ENCODE assay signal across 8 mouse cellular contexts in genomic region chr10:81025047-81025621, GRCm38 (mm10). TPM values are rescaled to one million over a fixed set of nuclear protein-coding genes. Genes with fewer than 3 reads are reported as not detected.
A peak's percentile ranks its signal among the peaks of the same experiment; 100 is the strongest.
DNase-seq lines count a peak whose midpoint lies in the region; ATAC-seq and TF ChIP-seq lines count a peak whose summit lies in the region.

No protein-coding gene starts in this region.

- H3K9ac ChIP-seq in kidney, embryonic 14.5 days (ENCODE audit: low read depth, low read length), result peak overlapping the region; percentile 28; the same call in 1 of the 2 replicates
- peak overlapping the region; percentile 67 for H3K9ac ChIP-seq in forebrain, embryonic 14.5 days (ENCODE audit: low read length)
- H3K9ac ChIP-seq in liver, embryonic 15.5 days, result no peak overlapping the region

- H3K4me2 ChIP-seq in kidney, embryonic 14.5 days (replicated peaks; ENCODE audit: low read depth, low read length), result peak overlapping the region; percentile 52
- H3K4me2 ChIP-seq in forebrain, embryonic 14.5 days (ENCODE audit: low read length), result peak overlapping the region; percentile 72
- peak overlapping the region; percentile 42 for H3K4me2 ChIP-seq in liver, embryonic 15.5 days

- peak; percentile 46; the same call in 1 of the 2 replicates for TF ChIP-seq POLR2A in brain, embryonic 14.5 days (IDR thresholded peaks at IDR 0.05; ENCODE audit: borderline replicate concordance, extremely low read depth, insufficient read depth, insufficient read length, poor library complexity, severe bottlenecking)

- no peak for DNase-seq in kidney, adult 9 months
- peak; percentile 24 for DNase-seq in brain, embryonic 14.5 days (ENCODE audit: low read depth)
- no peak for DNase-seq in forebrain, embryonic 14.5 days (ENCODE audit: low spot score)
- DNase-seq in thymus, postnatal 14 days, result no peak
- DNase-seq in spleen, postnatal 10 days (ENCODE audit: low spot score in 2 of 2), result no peak
- DNase-seq in T-cell, adult 2 months (ENCODE audit: low spot score), result no peak

- no peak for TF ChIP-seq CTCF in brain, embryonic 14.5 days (IDR thresholded peaks at IDR 0.05; ENCODE audit: borderline replicate concordance, extremely low read depth, insufficient read depth, insufficient read length)

- no peak overlapping the region for H3K27ac ChIP-seq in kidney, embryonic 14.5 days (ENCODE audit: low read depth, low read length)
- H3K27ac ChIP-seq in forebrain, embryonic 14.5 days (ENCODE audit: low read depth, low read length), result no peak overlapping the region
- H3K27ac ChIP-seq in liver, embryonic 15.5 days (replicated peaks), result no peak overlapping the region

- 0 out of 2 replicates have a peak, but pooled peaks cover 7% of the 10 kb centered on the region for H3K4me1 ChIP-seq in kidney, embryonic 14.5 days (ENCODE audit: control insufficient read depth, insufficient read depth, low read length)
- 0 out of 2 replicates have a peak, but pooled peaks cover 8% of the 10 kb centered on the region for H3K4me1 ChIP-seq in forebrain, embryonic 14.5 days (ENCODE audit: control insufficient read depth, insufficient read depth, low read length)
- peaks cover 5% of the 10 kb centered on the region for H3K4me1 ChIP-seq in liver, embryonic 15.5 days (replicated peaks)

- H3K36me3 ChIP-seq in kidney, embryonic 14.5 days (ENCODE audit: control insufficient read depth, insufficient read depth, low read length), result no peaks in the 10 kb centered on the region
- H3K36me3 ChIP-seq in forebrain, embryonic 14.5 days (ENCODE audit: control insufficient read depth, insufficient read depth, low read length), result peaks cover 6% of the 10 kb centered on the region
- H3K36me3 ChIP-seq in liver, embryonic 15.5 days (replicated peaks), result no peaks in the 10 kb centered on the region

- H3K4me3 ChIP-seq in kidney, embryonic 14.5 days (ENCODE audit: low read length), result peak overlapping the region; percentile 29
- H3K4me3 ChIP-seq in forebrain, embryonic 14.5 days (ENCODE audit: low read depth, low read length), result peak overlapping the region; percentile 44
- peak overlapping the region; percentile 10; the same call in 1 of the 2 replicates for H3K4me3 ChIP-seq in liver, embryonic 15.5 days (replicated peaks)

- 0 out of 2 replicates have a peak, but pooled peaks have one; percentile 38 for ATAC-seq in kidney, embryonic 14.5 days (ENCODE audit: low FRiP score, low TSS enrichment)
- ATAC-seq in forebrain, embryonic 14.5 days, result peak; percentile 68
- ATAC-seq in liver, embryonic 15.5 days (ENCODE audit: insufficient read depth), result no peak

- H3K9me3 ChIP-seq in kidney, embryonic 14.5 days (ENCODE audit: control insufficient read depth, low read length), result no peaks in the 10 kb centered on the region
- H3K9me3 ChIP-seq in forebrain, embryonic 14.5 days (replicated peaks; ENCODE audit: control insufficient read depth, low read length), result no peaks in the 10 kb centered on the region
- no peaks in the 10 kb centered on the region for H3K9me3 ChIP-seq in liver, embryonic 15.5 days (replicated peaks)

- WGBS in kidney, embryonic 14.5 days, result 2% methylated on average over 43 of the region's 43 CpGs
- WGBS in forebrain, embryonic 14.5 days, result 2% methylated on average over 21 of the region's 43 CpGs
- 2% methylated on average over 43 of the region's 43 CpGs for WGBS in liver, embryonic 15.5 days (ENCODE audit: insufficient replicate concordance)

- H3K27me3 ChIP-seq in kidney, embryonic 14.5 days (ENCODE audit: control insufficient read depth, insufficient read depth, low read length), result peaks cover 26% of the 10 kb centered on the region
- no peaks in the 10 kb centered on the region; the same call in 1 of the 2 replicates for H3K27me3 ChIP-seq in forebrain, embryonic 14.5 days (replicated peaks; ENCODE audit: control insufficient read depth, insufficient read depth, low read length)
- peaks cover 67% of the 10 kb centered on the region for H3K27me3 ChIP-seq in liver, embryonic 15.5 days

RNA-seq across cellular contexts. Expression of gene Diras1, which starts 0.3 kb away (rescaled TPM):
- 0.37 TPM in 1 of 2 replicates, not detected in the other for polyA plus RNA-seq in kidney, embryonic 14.5 days (2014; fragmentation: Nextera tagmentation; extraction: Ambion mirVana)
- 41.5 and 66.5 TPM in 2 replicates for polyA plus RNA-seq in brain, embryonic 14.5 days (2012; rRNA removed)
- polyA plus RNA-seq in forebrain, embryonic 14.5 days (2014; fragmentation: Nextera tagmentation; extraction: Ambion mirVana), result 19.0 and 21.0 TPM in 2 replicates
- 0.07 TPM in 1 of 2 replicates, not detected in the other for polyA plus RNA-seq in liver, embryonic 15.5 days (2015; fragmentation: Nextera tagmentation; extraction: Ambion mirVana)

RNA-seq across cellular contexts. Expression of gene Gng7, which starts 10.4 kb away (rescaled TPM):
- polyA plus RNA-seq in kidney, embryonic 14.5 days (2014; fragmentation: Nextera tagmentation; extraction: Ambion mirVana), result 2.2 and 4.8 TPM in 2 replicates
- 13.3 and 13.6 TPM in 2 replicates for polyA plus RNA-seq in brain, embryonic 14.5 days (2012; rRNA removed)
- polyA plus RNA-seq in forebrain, embryonic 14.5 days (2014; fragmentation: Nextera tagmentation; extraction: Ambion mirVana), result 15.3 and 20.8 TPM in 2 replicates
- 0.36 and 0.41 TPM in 2 replicates for polyA plus RNA-seq in liver, embryonic 15.5 days (2015; fragmentation: Nextera tagmentation; extraction: Ambion mirVana)

RNA-seq across cellular contexts. Expression of gene Slc39a3, which starts 12.1 kb away (rescaled TPM):
- 6.4 and 9.1 TPM in 2 replicates for polyA plus RNA-seq in kidney, embryonic 14.5 days (2014; fragmentation: Nextera tagmentation; extraction: Ambion mirVana)
- 70.0 and 77.9 TPM in 2 replicates for polyA plus RNA-seq in brain, embryonic 14.5 days (2012; rRNA removed)
- polyA plus RNA-seq in forebrain, embryonic 14.5 days (2014; fragmentation: Nextera tagmentation; extraction: Ambion mirVana), result 20.7 and 26.9 TPM in 2 replicates
- polyA plus RNA-seq in liver, embryonic 15.5 days (2015; fragmentation: Nextera tagmentation; extraction: Ambion mirVana), result 5.6 and 6.5 TPM in 2 replicates

RNA-seq across cellular contexts. Expression of gene Sgta, which starts 34.8 kb away (rescaled TPM):
- polyA plus RNA-seq in kidney, embryonic 14.5 days (2014; fragmentation: Nextera tagmentation; extraction: Ambion mirVana), result 140 and 196 TPM in 2 replicates
- 326 and 369 TPM in 2 replicates for polyA plus RNA-seq in brain, embryonic 14.5 days (2012; rRNA removed)
- polyA plus RNA-seq in forebrain, embryonic 14.5 days (2014; fragmentation: Nextera tagmentation; extraction: Ambion mirVana), result 304 and 312 TPM in 2 replicates
- 57.0 and 62.9 TPM in 2 replicates for polyA plus RNA-seq in liver, embryonic 15.5 days (2015; fragmentation: Nextera tagmentation; extraction: Ambion mirVana)

RNA-seq across cellular contexts. Expression of gene Thop1, which starts 44.7 kb away (rescaled TPM):
- 50.6 and 58.9 TPM in 2 replicates for polyA plus RNA-seq in kidney, embryonic 14.5 days (2014; fragmentation: Nextera tagmentation; extraction: Ambion mirVana)
- 69.5 and 86.1 TPM in 2 replicates for polyA plus RNA-seq in brain, embryonic 14.5 days (2012; rRNA removed)
- 38.9 and 45.6 TPM in 2 replicates for polyA plus RNA-seq in forebrain, embryonic 14.5 days (2014; fragmentation: Nextera tagmentation; extraction: Ambion mirVana)
- 19.4 and 21.1 TPM in 2 replicates for polyA plus RNA-seq in liver, embryonic 15.5 days (2015; fragmentation: Nextera tagmentation; extraction: Ambion mirVana)

Comparison
In these comparisons a context has a peak if more than half of its experiments do, and no peak if none do; other contexts are left out.
1. RNA of gene Diras1, which starts 0.3 kb away (polyA plus RNA-seq): 41.5 to 66.5 TPM in brain, embryonic 14.5 days and 19.0 to 21.0 TPM in forebrain, embryonic 14.5 days; 0.37 TPM in kidney, embryonic 14.5 days and 0.07 TPM in liver, embryonic 15.5 days; every median in the first group is over 10 times any median in the second.
2. Peak in every context shown above with its lines, with median percentiles within 50 percentile points of each other: H3K4me2 ChIP-seq and H3K4me3 ChIP-seq.